Mouse (Mus musculus): ENCODE results near the gene Arsa.

DNA sequence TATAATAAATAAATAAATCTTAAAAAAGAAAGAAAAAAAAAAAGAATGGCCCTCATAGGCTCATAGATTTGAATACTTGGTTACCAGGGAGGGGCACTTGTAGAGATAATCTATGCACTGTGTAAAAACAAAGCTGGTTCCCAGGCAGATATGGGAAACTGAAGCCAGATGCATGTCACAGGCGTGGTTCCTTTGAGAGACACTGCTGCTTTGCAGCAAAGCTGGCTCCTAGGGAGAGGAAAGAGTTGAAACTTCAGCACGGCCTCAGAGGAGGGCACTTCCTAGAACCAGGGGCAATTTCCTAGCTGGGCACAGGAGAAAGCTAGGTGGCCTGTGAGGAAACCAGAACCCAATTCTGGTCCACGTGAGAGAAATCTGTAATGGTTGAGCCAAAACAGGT, 43.1 kb downstream of the Arsa start:
- no peak for TF ChIP-seq POLR2A (IDR thresholded peaks at IDR 0.05; ENCODE audit: borderline replicate concordance, extremely low read depth, low read depth, low read length)
- no peak for TF ChIP-seq CTCF (IDR thresholded peaks at IDR 0.05; ENCODE audit: insufficient read depth, low read length)
